19 mouse cellular contexts compared by ENCODE assay signal in genomic region chr5:36176409-36176808, GRCm38 (mm10). TPM values are rescaled to one million over a fixed set of nuclear protein-coding genes. Genes with fewer than 3 reads are reported as not detected.
DNase-seq lines count a peak whose midpoint lies in the region; ATAC-seq lines count a peak whose summit lies in the region.
"Had no signal": no experiment of that assay in that cellular context is flagged by ENCODE, and none has a peak within 500 bp of the region (broad histone marks: within the 10 kb centered on the region; RNA-seq: fewer than 3 reads in every experiment).

No protein-coding gene starts in this region.

- ATAC-seq in heart, embryonic 15.5 days (replicated peaks; ENCODE audit: insufficient number of reproducible peaks, insufficient read depth, low FRiP score, low read depth) = peak; percentile 58
- ATAC-seq in liver, embryonic 16.5 days (ENCODE audit: low read depth) = peak; percentile 60; the same call in 1 of the 2 replicates
- no peak for ATAC-seq in liver, embryonic 11.5 days (replicated peaks; ENCODE audit: low FRiP score)
- ATAC-seq in megakaryocyte, adult 5-6 weeks (ENCODE audit: poor library complexity, severe bottlenecking) = 0 out of 2 replicates have a peak, but pooled peaks have one; percentile 33

- no peak overlapping the region for H3K27ac ChIP-seq in heart, embryonic 15.5 days
- H3K27ac ChIP-seq in heart, embryonic 10.5 days = no peak overlapping the region
- no peak overlapping the region for H3K27ac ChIP-seq in liver, embryonic 16.5 days (ENCODE audit: low read length)
- H3K27ac ChIP-seq in liver, embryonic 11.5 days (ENCODE audit: low read depth, low read length) = no peak overlapping the region
- no peak overlapping the region for H3K27ac ChIP-seq in limb, embryonic 10.5 days
- H3K27ac ChIP-seq: embryonic facial prominence, embryonic 12.5 days; macrophage; neural tube, embryonic 15.5 days had no signal

- DNase-seq in heart, embryonic 10.5 days (ENCODE audit: low spot score) = no peak
- no peak for DNase-seq in liver, embryonic 11.5 days (ENCODE audit: low spot score)
- DNase-seq in adrenal gland, postnatal 14 days = peak; percentile 42
- DNase-seq in adipocyte (ENCODE audit: low spot score) = no peak
- no peak for DNase-seq in limb, embryonic 10.5 days (ENCODE audit: low spot score)
- DNase-seq: cerebellum, postnatal 25 days; right cerebral cortex, adult 18-20 months; thymus, adult 2 months had no signal

- H3K9ac ChIP-seq in heart, embryonic 15.5 days = no peak overlapping the region
- H3K9ac ChIP-seq in liver, embryonic 16.5 days (ENCODE audit: low read depth, low read length) = no peak overlapping the region
- H3K9ac ChIP-seq in liver, embryonic 11.5 days (ENCODE audit: low read depth, low read length) = no peak overlapping the region
- H3K9ac ChIP-seq: embryonic facial prominence, embryonic 12.5 days; neural tube, embryonic 15.5 days had no signal

- peaks cover 6% of the 10 kb centered on the region; the same call in 1 of the 2 replicates for H3K4me1 ChIP-seq in heart, embryonic 15.5 days (replicated peaks)
- H3K4me1 ChIP-seq in heart, embryonic 10.5 days = peaks cover 9% of the 10 kb centered on the region; the same call in 1 of the 2 replicates
- no peaks in the 10 kb centered on the region for H3K4me1 ChIP-seq in liver, embryonic 16.5 days (ENCODE audit: control insufficient read depth, low read depth, low read length)
- H3K4me1 ChIP-seq in liver, embryonic 11.5 days (replicated peaks; ENCODE audit: control insufficient read depth, insufficient read depth, low read length) = no peaks in the 10 kb centered on the region
- H3K4me1 ChIP-seq in limb, embryonic 10.5 days = peaks cover 27% of the 10 kb centered on the region

- WGBS in heart, embryonic 15.5 days = 45% methylated on average over 11 of the region's 11 CpGs
- WGBS in heart, embryonic 10.5 days = 70% methylated on average over 11 of the region's 11 CpGs
- 62% methylated on average over 11 of the region's 11 CpGs for WGBS in liver, embryonic 16.5 days (ENCODE audit: insufficient replicate concordance)
- WGBS in liver, embryonic 11.5 days = 81% methylated on average over 11 of the region's 11 CpGs
- WGBS in limb, embryonic 10.5 days = 90% methylated on average over 11 of the region's 11 CpGs

- H3K4me2 ChIP-seq in heart, embryonic 15.5 days = no peak overlapping the region
- H3K4me2 ChIP-seq in liver, embryonic 16.5 days (ENCODE audit: low read depth, low read length) = no peak overlapping the region
- H3K4me2 ChIP-seq in liver, embryonic 11.5 days = no peak overlapping the region
- H3K4me2 ChIP-seq: embryonic facial prominence, embryonic 12.5 days; neural tube, embryonic 15.5 days had no signal

- H3K4me3 ChIP-seq in heart, embryonic 15.5 days = no peak overlapping the region
- no peak overlapping the region for H3K4me3 ChIP-seq in heart, embryonic 10.5 days
- no peak overlapping the region for H3K4me3 ChIP-seq in liver, embryonic 16.5 days (ENCODE audit: low read depth, low read length)
- no peak overlapping the region for H3K4me3 ChIP-seq in liver, embryonic 11.5 days (ENCODE audit: low read depth, low read length)
- H3K4me3 ChIP-seq in limb, embryonic 10.5 days = no peak overlapping the region
- H3K4me3 ChIP-seq: embryonic facial prominence, embryonic 12.5 days; forebrain, embryonic 10.5 days; neural tube, embryonic 15.5 days had no signal

- no peaks in the 10 kb centered on the region for H3K36me3 ChIP-seq in heart, embryonic 15.5 days
- H3K36me3 ChIP-seq in heart, embryonic 10.5 days = no peaks in the 10 kb centered on the region
- no peaks in the 10 kb centered on the region for H3K36me3 ChIP-seq in liver, embryonic 16.5 days (ENCODE audit: control insufficient read depth, insufficient read depth)
- H3K36me3 ChIP-seq in liver, embryonic 11.5 days (ENCODE audit: control insufficient read depth, insufficient read depth, low read length) = no peaks in the 10 kb centered on the region
- no peaks in the 10 kb centered on the region for H3K36me3 ChIP-seq in limb, embryonic 10.5 days
- H3K36me3 ChIP-seq: embryonic facial prominence, embryonic 12.5 days; forebrain, embryonic 10.5 days; G1E; neural tube, embryonic 15.5 days had no signal

- H3K9me3 ChIP-seq in heart, embryonic 15.5 days (replicated peaks) = no peaks in the 10 kb centered on the region
- H3K9me3 ChIP-seq in heart, embryonic 10.5 days = no peaks in the 10 kb centered on the region
- H3K9me3 ChIP-seq in liver, embryonic 16.5 days (replicated peaks; ENCODE audit: control insufficient read depth, low read length) = no peaks in the 10 kb centered on the region
- H3K9me3 ChIP-seq in liver, embryonic 11.5 days (ENCODE audit: control insufficient read depth, low read length) = no peaks in the 10 kb centered on the region
- H3K9me3 ChIP-seq in limb, embryonic 10.5 days (replicated peaks) = no peaks in the 10 kb centered on the region
- H3K9me3 ChIP-seq: embryonic facial prominence, embryonic 12.5 days; forebrain, embryonic 10.5 days; G1E; neural tube, embryonic 15.5 days had no signal

- no peaks in the 10 kb centered on the region for H3K27me3 ChIP-seq in heart, embryonic 15.5 days
- H3K27me3 ChIP-seq in heart, embryonic 10.5 days (ENCODE audit: insufficient read depth, poor library complexity, severe bottlenecking) = peaks cover 8% of the 10 kb centered on the region; the same call in 1 of the 2 replicates
- H3K27me3 ChIP-seq in liver, embryonic 16.5 days (ENCODE audit: control insufficient read depth, insufficient read depth, low read depth, low read length) = no peaks in the 10 kb centered on the region
- H3K27me3 ChIP-seq in liver, embryonic 11.5 days (replicated peaks; ENCODE audit: control insufficient read depth, insufficient read depth, low read length) = no peaks in the 10 kb centered on the region
- no peaks in the 10 kb centered on the region for H3K27me3 ChIP-seq in limb, embryonic 10.5 days (ENCODE audit: low read depth, poor library complexity, severe bottlenecking)
- H3K27me3 ChIP-seq: embryonic facial prominence, embryonic 12.5 days; neural tube, embryonic 15.5 days had no signal

RNA-seq across cellular contexts. Expression of gene Psapl1, which starts 27.4 kb away (rescaled TPM):
- polyA plus RNA-seq in heart, embryonic 15.5 days (2015; fragmentation: Nextera tagmentation; extraction: Ambion mirVana) = 0.13 and 0.20 TPM in 2 replicates
- 0.05 and 0.11 TPM in 2 replicates for polyA plus RNA-seq in heart, embryonic 10.5 days (2016; fragmentation: Nextera tagmentation; extraction: Ambion mirVana)
- polyA plus RNA-seq in liver, embryonic 16.5 days (2015; fragmentation: Nextera tagmentation; extraction: Ambion mirVana) = not detected in 2 replicates
- 0.07 TPM in 1 of 2 replicates, not detected in the other for polyA plus RNA-seq in liver, embryonic 11.5 days (2014; fragmentation: Nextera tagmentation; extraction: Ambion mirVana)
- total RNA-seq in adrenal gland, postnatal 14 days (2021) = not detected in 2 replicates
- total RNA-seq in megakaryocyte, adult 5-6 weeks (2015) = not detected in 2 replicates
- total RNA-seq in megakaryocyte, adult 5-6 weeks (2017) = not detected in 2 replicates
- 0.05 TPM in 1 of 2 replicates, not detected in the other for polyA plus RNA-seq in limb, embryonic 10.5 days (2016; fragmentation: Nextera tagmentation; extraction: Ambion mirVana)
- total RNA-seq: layer of hippocampus, postnatal 25 days had no signal
- polyA plus RNA-seq: G1E; heart, embryonic 14.5 days; macrophage; midbrain, postnatal 0 days; neural tube, embryonic 15.5 days had no signal
